Mouse (Mus musculus): ENCODE data around the gene Otub1. TPM values are rescaled to one million over a fixed set of nuclear protein-coding genes. Genes with fewer than 3 reads are reported as not detected.

The Otub1 gene
- polyA plus RNA-seq, 1 experiment, result 265 TPM

GRCm38 (mm10) chr19:7214484-7214883 lies 8.4 kb upstream of the Otub1 start:
- TF ChIP-seq CTCF (IDR thresholded peaks at IDR 0.05; ENCODE audit: extremely low read depth, insufficient read depth, low read length), result no peak
- no peak for TF ChIP-seq POLR2A (IDR thresholded peaks at IDR 0.05; ENCODE audit: extremely low read depth, insufficient read depth, low read length)

DNA sequence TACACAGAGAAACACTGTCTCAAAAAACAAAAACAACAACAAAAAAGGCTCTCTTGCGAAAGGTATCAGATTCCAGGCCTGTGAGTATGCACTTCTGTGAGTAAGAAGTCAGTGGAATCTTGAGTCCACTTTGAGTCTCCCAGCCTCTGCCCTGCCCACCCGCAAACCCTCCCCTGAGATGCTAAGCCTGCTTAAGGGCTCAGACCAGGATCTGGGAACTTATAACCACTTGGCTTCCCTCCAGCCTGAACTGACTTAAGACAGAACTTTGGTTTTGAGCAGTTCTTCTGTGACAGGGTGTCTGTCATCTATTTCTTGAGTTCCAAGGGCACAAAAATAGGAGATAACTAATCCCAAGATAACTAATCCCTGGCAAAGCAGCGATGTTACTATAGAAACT lies 6.9 kb upstream of the Otub1 start:
- peaks cover 10% of the 10 kb centered on the region for H3K4me1 ChIP-seq (ENCODE audit: control insufficient read depth, insufficient read depth, low read length)

More at GRCm38 (mm10) chr19:7214484-7214883, 8.4 kb upstream of the Otub1 start:
- Histone ChIP-seq H3K4me3 (ENCODE audit: insufficient read depth, low read length) (peak overlapping the region; percentile 9; the same call in 1 of the 2 replicates), H3K27ac (ENCODE audit: insufficient read depth, low read length) (no peak overlapping the region), H3K4me1 (ENCODE audit: control insufficient read depth, insufficient read depth, low read length) (peaks cover 10% of the 10 kb centered on the region)

GRCm38 (mm10) chr19:7212216-7212615 lies 6.1 kb upstream of the Otub1 start:
- no peak for TF ChIP-seq CTCF (IDR thresholded peaks at IDR 0.05; ENCODE audit: extremely low read depth, insufficient read depth, low read length)
- no peak for TF ChIP-seq POLR2A (IDR thresholded peaks at IDR 0.05; ENCODE audit: extremely low read depth, insufficient read depth, low read length)
- H3K4me1 ChIP-seq (ENCODE audit: control insufficient read depth, insufficient read depth, low read length), result peaks cover 10% of the 10 kb centered on the region
- H3K27ac ChIP-seq (ENCODE audit: insufficient read depth, low read length), result no peak overlapping the region
- H3K4me3 ChIP-seq (ENCODE audit: insufficient read depth, low read length), result no peak overlapping the region

More for the DNA sequence above, 6.9 kb upstream of the Otub1 start:
- TF ChIP-seq CTCF (IDR thresholded peaks at IDR 0.05; ENCODE audit: extremely low read depth, insufficient read depth, low read length), result no peak
- TF ChIP-seq POLR2A (IDR thresholded peaks at IDR 0.05; ENCODE audit: extremely low read depth, insufficient read depth, low read length), result no peak
- H3K27ac ChIP-seq (ENCODE audit: insufficient read depth, low read length), result no peak overlapping the region
- H3K4me3 ChIP-seq (ENCODE audit: insufficient read depth, low read length), result no peak overlapping the region

- Histone ChIP-seq H3K27ac (ENCODE audit: insufficient read depth, low read length) (no peak overlapping the region), H3K4me1 (ENCODE audit: control insufficient read depth, insufficient read depth, low read length) (peaks cover 7% of the 10 kb centered on the region), H3K4me3 (ENCODE audit: insufficient read depth, low read length) (no peak overlapping the region)
- TF ChIP-seq CTCF (IDR thresholded peaks at IDR 0.05; ENCODE audit: extremely low read depth, insufficient read depth, low read length) (no peak), POLR2A (IDR thresholded peaks at IDR 0.05; ENCODE audit: extremely low read depth, insufficient read depth, low read length) (no peak)
These were observed 4.0 kb upstream of the Otub1 start for GRCm38 (mm10) chr19:7209907-7210646.

DNA sequence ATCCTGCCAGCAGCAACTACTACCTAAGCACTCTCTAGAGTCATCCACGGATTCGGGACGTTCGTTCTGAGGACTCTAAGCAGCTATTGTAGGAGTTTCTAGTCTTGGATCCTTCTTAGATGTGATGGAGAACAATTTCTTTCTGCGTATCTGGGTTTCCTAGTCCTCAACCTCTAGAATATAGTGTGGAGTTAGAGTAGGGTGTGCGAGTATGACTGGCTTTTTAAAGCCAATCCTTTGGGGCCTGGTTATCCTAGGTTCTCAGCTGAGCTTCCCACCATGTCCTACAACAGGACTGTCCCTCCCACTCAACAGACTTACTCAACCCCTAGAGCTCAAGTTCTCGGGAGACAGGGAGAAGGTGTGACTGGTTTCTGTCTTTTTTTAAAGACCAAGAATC lies 790 bp downstream of the Otub1 start:
- peak overlapping the region; percentile 18; the same call in 1 of the 2 replicates for H3K27ac ChIP-seq (ENCODE audit: insufficient read depth, low read length)
- H3K4me3 ChIP-seq (ENCODE audit: insufficient read depth, low read length), result peak overlapping the region; percentile 67
- H3K4me1 ChIP-seq (ENCODE audit: control insufficient read depth, insufficient read depth, low read length), result peaks cover 8% of the 10 kb centered on the region
- no peak for TF ChIP-seq CTCF (IDR thresholded peaks at IDR 0.05; ENCODE audit: extremely low read depth, insufficient read depth, low read length)

DNA sequence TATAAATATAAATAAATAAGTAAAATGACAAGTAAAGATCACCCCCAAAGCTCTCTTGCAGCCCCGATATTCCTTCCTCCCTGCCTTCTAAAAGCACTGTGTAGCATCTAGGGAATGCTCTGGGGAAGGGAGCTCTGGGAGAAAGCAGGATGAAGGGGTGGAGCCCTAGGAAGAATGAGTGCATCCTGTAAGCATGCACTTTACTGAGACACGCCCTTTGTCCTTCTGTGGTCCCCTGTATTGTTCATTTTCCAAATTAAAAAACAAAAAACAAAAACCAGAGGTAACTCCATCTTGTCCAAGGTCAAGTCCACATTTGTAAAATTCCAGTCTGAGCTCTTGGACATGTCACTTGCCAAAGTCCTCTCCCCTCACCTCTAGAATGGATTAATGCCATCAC lies 1.2 kb downstream of the Otub1 start:
- Histone ChIP-seq H3K4me3 (ENCODE audit: insufficient read depth, low read length) (peak overlapping the region; percentile 67), H3K4me1 (ENCODE audit: control insufficient read depth, insufficient read depth, low read length) (peaks cover 8% of the 10 kb centered on the region), H3K27ac (ENCODE audit: insufficient read depth, low read length) (no peak overlapping the region)
- TF ChIP-seq CTCF (IDR thresholded peaks at IDR 0.05; ENCODE audit: extremely low read depth, insufficient read depth, low read length), result no peak
- TF ChIP-seq POLR2A (IDR thresholded peaks at IDR 0.05; ENCODE audit: extremely low read depth, insufficient read depth, low read length), result no peak

GRCm38 (mm10) chr19:7200427-7200826 lies 5.7 kb downstream of the Otub1 start:
- H3K4me1 ChIP-seq (ENCODE audit: control insufficient read depth, insufficient read depth, low read length), result peaks cover 8% of the 10 kb centered on the region
- TF ChIP-seq CTCF (IDR thresholded peaks at IDR 0.05; ENCODE audit: extremely low read depth, insufficient read depth, low read length), result no peak
- no peak for TF ChIP-seq POLR2A (IDR thresholded peaks at IDR 0.05; ENCODE audit: extremely low read depth, insufficient read depth, low read length)
- H3K4me3 ChIP-seq (ENCODE audit: insufficient read depth, low read length), result no peak overlapping the region
- no peak overlapping the region for H3K27ac ChIP-seq (ENCODE audit: insufficient read depth, low read length)

- no peak overlapping the region for H3K4me3 ChIP-seq (ENCODE audit: insufficient read depth, low read length)
- H3K4me1 ChIP-seq (ENCODE audit: control insufficient read depth, insufficient read depth, low read length), result peaks cover under 1% of the 10 kb centered on the region
- H3K27ac ChIP-seq (ENCODE audit: insufficient read depth, low read length), result no peak overlapping the region
- TF ChIP-seq CTCF (IDR thresholded peaks at IDR 0.05; ENCODE audit: extremely low read depth, insufficient read depth, low read length) (no peak), POLR2A (IDR thresholded peaks at IDR 0.05; ENCODE audit: extremely low read depth, insufficient read depth, low read length) (no peak)
These were observed 7.0 kb downstream of the Otub1 start for GRCm38 (mm10) chr19:7199089-7199488.

- TF ChIP-seq CTCF (IDR thresholded peaks at IDR 0.05; ENCODE audit: extremely low read depth, insufficient read depth, low read length) (no peak), POLR2A (IDR thresholded peaks at IDR 0.05; ENCODE audit: extremely low read depth, insufficient read depth, low read length) (no peak)
- no peak overlapping the region for H3K27ac ChIP-seq (ENCODE audit: insufficient read depth, low read length)
- no peak overlapping the region for H3K4me3 ChIP-seq (ENCODE audit: insufficient read depth, low read length)
- no peaks in the 10 kb centered on the region for H3K4me1 ChIP-seq (ENCODE audit: control insufficient read depth, insufficient read depth, low read length)
These were observed 8.7 kb downstream of the Otub1 start for GRCm38 (mm10) chr19:7197445-7197844.

- Histone ChIP-seq H3K27ac (ENCODE audit: insufficient read depth, low read length) (no peak overlapping the region), H3K4me1 (ENCODE audit: control insufficient read depth, insufficient read depth, low read length) (no peaks in the 10 kb centered on the region), H3K4me3 (ENCODE audit: insufficient read depth, low read length) (no peak overlapping the region)
- TF ChIP-seq CTCF (IDR thresholded peaks at IDR 0.05; ENCODE audit: extremely low read depth, insufficient read depth, low read length) (no peak), POLR2A (IDR thresholded peaks at IDR 0.05; ENCODE audit: extremely low read depth, insufficient read depth, low read length) (no peak)
These were observed 9.3 kb downstream of the Otub1 start for GRCm38 (mm10) chr19:7196741-7197270.
